ENCODE assay signal across 8 mouse cellular contexts in the genomic region with DNA sequence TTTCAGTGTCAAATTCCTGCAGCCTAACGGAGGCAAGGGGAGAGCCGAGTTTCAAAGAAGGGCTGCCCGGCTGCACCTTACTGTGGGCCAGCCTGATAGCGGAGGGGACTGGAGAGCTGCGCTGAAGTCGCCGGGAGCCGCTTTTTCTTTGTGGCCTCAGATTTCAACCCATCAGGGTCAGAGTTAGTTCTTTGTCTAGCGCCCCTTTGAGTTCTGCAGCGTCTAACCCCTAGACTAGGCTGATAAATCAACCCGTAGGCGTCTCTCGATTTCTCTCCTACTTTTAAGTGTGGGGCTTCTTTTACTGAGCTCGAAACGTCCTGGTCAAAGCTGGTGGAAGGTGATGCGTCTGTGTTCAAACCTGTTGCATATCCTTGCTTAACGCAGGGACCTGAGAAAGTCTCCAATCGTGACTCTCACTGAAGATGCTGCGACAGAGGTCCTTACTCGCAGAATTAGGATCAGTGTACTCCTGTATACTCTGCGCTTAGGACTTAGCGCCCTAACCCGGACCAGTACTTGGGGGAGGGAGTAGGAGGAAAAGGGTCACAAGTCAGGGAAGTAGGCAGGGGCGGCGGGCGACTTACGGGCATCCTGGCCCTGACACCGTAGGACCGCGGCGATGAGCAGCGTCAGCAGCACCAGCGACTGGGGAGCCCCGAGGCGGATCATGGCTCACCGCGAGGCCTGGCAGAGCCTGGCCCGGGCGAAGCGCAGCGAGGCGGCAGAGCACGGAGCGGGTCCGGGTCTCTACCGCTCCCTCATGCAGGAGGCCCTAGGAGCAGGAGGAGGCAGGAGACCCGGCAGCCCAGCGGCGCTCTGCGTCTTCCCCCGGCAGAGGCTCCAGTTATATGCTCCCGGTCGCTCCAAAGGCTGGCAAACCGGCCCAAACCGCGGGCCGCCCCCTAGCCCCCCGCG. TPM values are rescaled to one million over a fixed set of nuclear protein-coding genes. Genes with fewer than 3 reads are reported as not detected.
A peak's percentile ranks its signal among the peaks of the same experiment; 100 is the strongest.
DNase-seq lines count a peak whose midpoint lies in the region; ATAC-seq and TF ChIP-seq lines count a peak whose summit lies in the region.

A gene (minus strand): TSS at position 874 of the 918 bp plus-strand sequence.

- H3K36me3 ChIP-seq in testis, adult 2 months (ENCODE audit: control insufficient read depth, insufficient read depth, low read length) = no peaks in the 10 kb centered on the region

- no peak for TF ChIP-seq CTCF in testis, adult 2 months (IDR thresholded peaks at IDR 0.05; ENCODE audit: control insufficient read depth, insufficient read depth, insufficient replicate concordance, low read depth, low read length)

- H3K27me3 ChIP-seq in testis, adult 2 months (ENCODE audit: control insufficient read depth, insufficient read depth, low read length) = peaks cover 10% of the 10 kb centered on the region

- peaks cover 23% of the 10 kb centered on the region for H3K4me1 ChIP-seq in testis, adult 2 months (ENCODE audit: control insufficient read depth, insufficient read depth, low read length)

- no peak for TF ChIP-seq POLR2A in testis, adult 2 months (IDR thresholded peaks at IDR 0.05; ENCODE audit: control insufficient read depth, low read depth, low read length)

- peak; percentile 26; the same call in 1 of the 2 replicates for ATAC-seq in cerebellum, adult (ENCODE audit: insufficient number of reproducible peaks, low FRiP score, low TSS enrichment)

- H3K27ac ChIP-seq in testis, adult 2 months (ENCODE audit: control insufficient read depth, insufficient read depth, low read depth, low read length) = no peak within 1 kb of the TSS

- no peak for DNase-seq in cerebellum, adult 9-11 months
- DNase-seq in testis, postnatal 10 days (ENCODE audit: low spot score) = no peak
- DNase-seq in kidney, postnatal 4 days = peak; percentile 40 to 61
- peak; percentile 83 for DNase-seq in retina, postnatal 1 day
- no peak for DNase-seq in natural killer cell, adult 2 months (ENCODE audit: low spot score in 2 of 2)
- DNase-seq in urinary bladder, adult 2 months (ENCODE audit: low spot score) = no peak

- H3K4me3 ChIP-seq in testis, adult 2 months (ENCODE audit: control insufficient read depth, low read depth, low read length) = peak within 1 kb of the TSS; percentile 12; the same call in 1 of the 2 replicates

RNA-seq across cellular contexts. Expression of the gene that starts here (rescaled TPM):
- 13.5 and 14.6 TPM in 2 replicates for polyA plus RNA-seq in testis, adult 2 months (2012; rRNA removed)
- 0.08 and 0.10 TPM in 2 replicates for polyA plus RNA-seq in urinary bladder, adult 2 months (2012; rRNA removed)

Comparison
In these comparisons a context has a peak if more than half of its experiments do, and no peak if none do; other contexts are left out.
1. RNA of the gene that starts here (polyA plus RNA-seq): 13.5 to 14.6 TPM in testis, adult 2 months; 0.08 to 0.10 TPM in urinary bladder, adult 2 months; every median in the first group is over 10 times any median in the second.
2. DNase-seq: peak in kidney, postnatal 4 days (2 of 2) and retina, postnatal 1 day (single experiment); none in cerebellum, adult 9-11 months (single experiment), testis, postnatal 10 days (single experiment), natural killer cell, adult 2 months (0 of 2) and urinary bladder, adult 2 months (single experiment).